Mouse (Mus musculus): Measurements from ENCODE around the gene Faah.

The Faah gene

DNA sequence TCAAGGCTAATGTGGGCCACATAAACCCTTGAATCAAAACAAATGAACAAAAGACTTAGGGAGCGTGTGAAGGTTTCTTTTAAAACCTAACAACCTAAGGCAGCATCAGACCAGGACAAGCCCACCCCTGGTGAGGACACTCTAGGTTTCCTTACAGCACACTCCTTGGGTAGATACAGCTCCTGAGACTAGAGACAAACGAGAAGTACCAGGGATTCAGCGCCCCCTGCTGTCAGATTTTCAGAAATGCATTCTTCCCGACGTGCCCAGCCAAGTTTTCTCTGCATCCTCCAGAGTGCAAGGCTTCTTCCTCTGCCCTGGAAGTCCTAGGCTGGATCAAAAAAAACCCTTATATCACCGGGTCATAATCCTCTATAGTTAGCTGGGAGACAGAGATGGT, 65.0 kb downstream of the Faah start:
- peak; percentile 53 to 65 for DNase-seq (ENCODE audit: low spot score in 2 of 2)

DNA sequence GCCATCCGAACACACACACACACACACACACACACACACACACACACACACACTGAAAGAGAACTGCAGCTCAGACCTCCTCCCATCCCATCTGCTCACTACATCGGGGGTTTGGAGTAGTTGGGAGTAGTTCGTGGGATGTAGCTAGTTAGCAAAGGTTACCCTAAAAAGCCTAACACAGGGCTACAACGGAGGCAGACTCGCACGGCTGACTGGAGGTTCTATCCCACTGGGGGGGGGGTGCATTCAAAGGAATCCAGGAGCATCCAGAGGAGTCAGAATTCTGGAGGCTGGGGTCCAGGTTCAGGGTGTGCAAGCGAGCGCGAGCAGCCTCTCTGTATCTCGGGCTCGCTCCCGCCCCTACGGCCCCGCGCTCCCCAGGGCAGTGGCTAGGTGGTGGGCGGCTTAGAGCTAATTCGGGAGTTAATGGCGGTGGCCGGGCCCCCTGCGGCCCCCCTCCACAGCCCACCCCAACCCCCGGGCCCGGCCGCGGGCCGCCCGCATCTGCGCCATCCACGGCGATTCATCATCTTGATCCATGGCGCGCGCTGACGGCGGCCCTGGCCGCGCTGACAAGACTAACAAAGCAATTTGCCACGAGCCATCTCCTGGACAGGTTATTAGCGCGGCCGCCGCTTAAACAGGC, 73.9 kb downstream of the Faah start:
- no peak for DNase-seq (ENCODE audit: low spot score in 2 of 2)

DNA sequence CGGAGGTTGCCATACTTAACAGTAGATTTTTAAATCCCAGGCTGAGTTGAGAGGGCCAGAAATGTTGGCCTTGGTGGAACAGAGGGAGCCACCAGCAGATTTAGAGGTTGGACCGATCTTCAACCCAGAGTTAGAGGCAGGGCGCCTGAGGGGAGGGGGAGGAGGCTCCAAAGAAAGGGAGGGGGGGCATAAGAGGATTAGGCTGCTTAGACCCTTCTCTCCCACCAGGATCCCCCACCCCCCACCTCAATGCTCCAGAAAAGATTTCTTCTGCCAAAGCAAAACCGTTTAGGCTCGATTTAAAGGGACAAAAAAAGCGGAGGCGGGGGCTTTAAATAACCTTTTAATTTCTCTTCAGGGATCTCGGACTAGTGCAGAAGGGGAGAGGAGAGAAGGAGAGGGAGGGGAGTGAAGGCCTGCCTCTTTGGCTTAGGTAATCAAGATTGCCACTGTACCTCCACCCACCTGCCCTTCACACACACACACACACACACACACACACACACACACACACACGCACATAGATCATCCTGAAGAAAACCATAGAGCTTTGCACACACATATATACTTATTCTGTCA, 76.4 kb downstream of the Faah start:
- no peak for DNase-seq (ENCODE audit: low spot score in 2 of 2)

DNA sequence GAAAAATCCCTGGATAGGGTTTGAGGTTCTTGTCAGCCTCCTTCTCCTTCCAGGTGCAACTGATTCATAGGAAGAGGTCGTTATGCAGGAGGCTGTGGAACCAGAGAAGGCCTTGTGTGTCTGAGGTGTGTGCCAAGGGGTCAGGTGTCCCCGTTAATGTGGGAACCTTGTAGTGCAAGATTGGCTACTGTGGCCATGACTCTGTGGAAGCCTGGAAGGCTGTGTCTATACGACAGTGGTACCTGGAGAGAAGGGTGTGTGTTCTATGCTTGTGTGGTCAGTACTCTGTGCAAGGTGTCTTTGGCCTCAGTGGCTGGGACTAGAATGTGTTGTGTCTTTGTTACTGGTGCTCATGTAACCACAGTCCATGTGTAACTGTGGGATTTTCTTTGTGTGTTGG, 77.0 kb downstream of the Faah start:
- no peak for DNase-seq (ENCODE audit: low spot score in 2 of 2)

DNA sequence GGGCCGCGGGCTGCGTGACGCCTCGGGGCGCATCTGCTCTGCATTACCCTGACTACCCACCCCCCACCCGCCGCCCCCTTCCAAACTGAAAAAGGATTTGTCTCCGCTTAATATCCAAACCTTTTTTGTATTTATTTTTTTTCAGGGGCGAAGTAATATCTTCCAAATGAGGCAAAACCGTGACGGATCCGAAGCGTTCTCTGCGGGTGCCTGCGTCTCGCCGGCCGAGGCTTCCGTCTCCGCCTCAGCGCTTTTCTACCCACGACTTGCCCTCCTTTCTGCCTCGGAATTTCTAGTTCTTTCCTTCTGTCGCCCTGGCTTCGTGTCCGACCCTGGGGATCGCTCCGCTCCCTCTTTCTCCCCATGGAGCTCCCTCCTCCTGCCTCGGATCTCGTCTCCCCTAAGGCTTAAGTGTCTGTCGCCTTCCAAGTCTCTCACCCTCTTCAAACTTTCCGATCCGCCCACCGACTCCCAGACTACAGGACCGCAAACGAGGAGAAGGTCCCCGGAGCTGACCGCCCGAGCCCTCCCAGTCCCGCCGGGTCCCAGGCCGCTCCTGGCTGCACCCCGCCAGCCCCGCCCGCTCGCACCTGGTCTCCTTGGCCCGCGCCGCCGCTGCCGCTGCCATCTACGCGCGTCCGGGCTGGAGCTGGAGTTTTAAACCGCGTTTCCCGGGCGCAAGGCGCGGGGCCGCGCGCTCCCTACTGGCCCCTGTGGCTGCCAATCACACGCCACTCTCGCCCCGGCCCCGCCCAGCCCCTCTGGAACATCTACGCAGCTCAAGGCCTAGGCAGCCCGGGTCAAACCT, 78.2 kb downstream of the Faah start, which contains the start of gene Dmbx1:
Gene Dmbx1, minus strand, starts transcription at position 632 of the 808 bp plus-strand sequence.
- DNase-seq (ENCODE audit: low spot score in 2 of 2), result no peak

DNA sequence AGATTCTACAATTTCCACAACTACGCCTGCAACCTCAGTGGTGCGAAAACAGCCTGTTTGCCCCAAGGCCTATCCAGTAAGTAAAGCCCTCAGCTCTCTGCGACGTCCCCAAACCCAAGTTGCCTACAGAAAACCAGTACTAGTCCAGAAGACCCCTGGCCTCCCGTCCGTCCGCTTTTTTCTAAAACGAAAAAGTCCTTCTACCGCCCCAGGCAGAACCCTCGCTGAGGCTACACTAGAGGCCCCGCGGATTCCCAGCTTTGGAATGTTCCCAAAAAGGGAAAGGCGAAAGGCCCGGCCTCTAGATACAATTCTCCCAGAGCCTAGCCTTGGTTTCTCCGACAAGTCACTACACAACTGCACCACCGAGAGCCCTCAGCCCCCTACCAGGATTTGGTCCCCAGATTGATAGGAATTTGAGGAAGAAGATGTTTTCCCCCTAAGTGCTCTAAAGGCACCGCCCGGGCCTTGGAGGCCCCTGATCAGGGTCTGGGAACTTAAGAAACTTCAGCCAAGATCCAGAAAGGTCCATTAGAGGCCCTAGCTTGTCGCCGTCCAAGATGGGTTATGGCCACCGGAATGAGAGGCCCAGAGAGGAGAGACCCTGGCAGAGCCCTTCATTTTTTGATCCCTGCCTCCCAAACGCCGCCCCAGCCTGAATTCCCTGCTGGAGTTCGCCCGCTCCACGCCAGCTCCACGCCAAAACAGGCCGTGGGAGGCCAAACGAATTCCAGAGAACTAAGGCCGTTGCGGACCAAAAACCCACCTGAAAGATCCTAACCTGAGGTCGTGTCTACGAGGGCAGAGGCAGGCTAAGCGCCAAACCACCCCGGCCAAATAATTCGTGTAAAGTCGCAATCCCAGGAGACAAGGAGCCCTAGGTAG, 79.2 kb downstream of the Faah start:
- peak; percentile 38 to 39 for DNase-seq (ENCODE audit: low spot score in 2 of 2)

DNA sequence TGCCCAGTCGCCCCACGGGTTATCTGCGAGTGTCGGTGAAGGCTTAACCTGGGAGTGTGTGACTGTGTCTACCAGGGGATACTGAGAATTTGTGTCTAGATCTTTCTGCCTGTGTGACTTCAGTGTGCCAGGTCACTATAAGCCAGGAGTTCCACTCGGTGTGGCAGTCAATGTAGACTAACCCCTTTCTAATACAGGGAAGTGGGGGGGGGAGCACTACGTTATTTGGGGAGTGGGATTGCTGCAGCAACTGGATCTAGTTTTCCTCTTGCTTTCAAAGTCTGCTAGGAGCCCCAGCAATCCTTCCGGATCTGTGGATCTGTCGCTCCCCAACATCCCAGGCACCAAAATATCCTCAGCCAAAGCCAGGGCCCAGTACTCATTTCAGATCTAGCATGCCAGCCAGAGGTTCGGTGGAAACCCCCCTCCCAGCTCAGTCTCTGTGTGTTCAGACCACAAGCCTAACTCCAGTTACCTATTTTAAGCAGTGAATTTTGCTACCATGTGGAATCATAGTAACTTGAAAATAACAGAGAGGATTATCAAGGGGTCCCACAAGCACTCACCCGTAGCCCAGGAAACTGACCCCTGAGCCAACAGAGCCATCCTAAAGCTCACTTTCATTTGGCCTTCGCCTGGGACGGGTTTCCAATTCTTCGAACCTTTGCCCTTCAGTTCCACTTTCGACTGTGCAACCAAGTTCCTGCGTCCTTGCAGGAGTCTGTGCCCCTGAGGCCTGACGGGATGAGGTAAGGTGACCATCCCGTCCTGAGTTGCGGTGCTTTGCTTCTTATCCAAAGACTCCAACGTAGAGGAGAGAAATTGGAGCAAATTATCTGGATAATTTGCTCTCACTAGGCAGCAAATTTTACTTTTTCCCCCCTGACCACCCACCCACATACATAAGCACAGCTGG, 80.4 kb downstream of the Faah start:
- no peak for DNase-seq (ENCODE audit: low spot score in 2 of 2)

DNA sequence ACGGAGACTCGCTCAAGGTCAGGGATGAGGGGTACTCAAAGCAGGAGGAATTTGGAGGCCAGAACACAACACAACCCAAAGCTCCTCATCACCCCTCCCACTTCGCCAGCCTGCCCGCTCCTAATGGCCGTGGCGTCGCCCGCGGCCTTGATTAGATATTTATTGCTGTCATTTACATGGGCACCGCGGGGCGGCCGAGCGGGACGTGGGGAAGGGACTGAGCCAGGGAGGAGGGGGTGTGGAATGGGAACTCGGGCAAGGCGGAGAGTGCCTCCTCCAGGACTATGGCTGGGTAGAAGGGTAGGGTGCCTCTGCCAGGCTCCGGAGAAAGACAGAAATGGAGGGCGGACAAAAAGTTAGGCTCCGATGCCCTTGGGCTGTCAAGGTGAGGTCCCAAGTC, 81.1 kb downstream of the Faah start:
- no peak for DNase-seq (ENCODE audit: low spot score in 2 of 2)

DNA sequence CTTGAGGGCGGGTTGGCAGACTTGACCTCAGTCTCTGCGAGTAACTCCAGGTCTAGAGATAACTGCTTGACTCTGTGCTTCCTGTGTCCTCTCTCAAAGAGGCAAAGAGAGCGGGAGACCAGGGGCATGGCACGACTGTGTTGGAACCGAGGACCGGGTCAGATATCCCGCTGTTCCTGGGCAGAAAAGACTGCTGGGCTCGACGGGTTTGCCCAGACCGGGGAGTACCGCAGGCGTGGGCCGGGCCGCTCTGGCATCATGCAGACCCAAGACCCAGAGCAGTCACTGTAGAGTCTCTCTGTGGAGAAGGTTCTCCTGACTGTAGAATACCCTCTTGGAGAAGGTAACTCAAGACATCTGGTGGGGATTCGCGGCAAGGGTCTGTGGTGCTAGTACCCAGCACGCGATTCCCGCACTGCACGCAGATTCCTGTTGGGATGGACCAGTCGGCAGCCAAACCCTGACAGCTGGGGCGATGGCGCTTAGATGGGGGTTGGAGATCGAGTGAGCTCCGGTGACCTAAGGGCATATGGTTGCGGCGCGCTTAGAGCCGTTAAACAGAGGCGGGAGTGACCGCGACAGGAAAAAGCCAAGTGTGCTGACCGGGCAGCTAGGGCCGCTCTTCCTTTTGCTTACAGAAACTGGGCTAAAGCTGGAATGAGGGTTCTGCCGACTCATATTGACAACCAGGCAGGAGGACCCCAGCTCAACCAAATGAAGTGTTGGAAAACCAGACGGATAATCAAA, 81.7 kb downstream of the Faah start:
- no peak for DNase-seq (ENCODE audit: low spot score in 2 of 2)

DNA sequence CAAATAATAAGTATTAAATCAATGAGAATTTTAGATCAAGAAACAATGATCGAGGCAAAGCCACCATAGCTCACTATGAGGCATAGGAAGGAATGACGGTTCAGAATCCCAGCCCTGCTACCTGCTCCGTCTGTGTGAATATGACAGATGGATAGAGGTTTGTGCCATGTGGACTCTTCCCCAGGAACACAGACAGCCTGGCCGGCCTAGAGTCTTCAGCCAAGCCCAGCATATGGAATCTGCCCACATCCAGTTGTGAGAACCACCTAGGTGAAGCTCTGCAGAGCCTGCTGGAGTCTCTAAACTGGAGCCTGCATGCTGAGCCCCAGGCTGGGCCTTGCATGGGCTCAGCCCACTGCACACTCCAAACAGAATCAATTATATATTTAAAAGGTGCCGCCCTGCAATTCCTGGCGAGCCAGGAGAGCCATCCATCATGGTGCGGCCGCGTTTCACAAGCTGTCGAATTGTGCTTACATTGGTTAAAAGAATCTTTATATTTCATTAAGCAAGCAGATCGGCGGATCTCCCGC, 86.1 kb downstream of the Faah start:
- no peak for DNase-seq (ENCODE audit: low spot score in 2 of 2)

DNA sequence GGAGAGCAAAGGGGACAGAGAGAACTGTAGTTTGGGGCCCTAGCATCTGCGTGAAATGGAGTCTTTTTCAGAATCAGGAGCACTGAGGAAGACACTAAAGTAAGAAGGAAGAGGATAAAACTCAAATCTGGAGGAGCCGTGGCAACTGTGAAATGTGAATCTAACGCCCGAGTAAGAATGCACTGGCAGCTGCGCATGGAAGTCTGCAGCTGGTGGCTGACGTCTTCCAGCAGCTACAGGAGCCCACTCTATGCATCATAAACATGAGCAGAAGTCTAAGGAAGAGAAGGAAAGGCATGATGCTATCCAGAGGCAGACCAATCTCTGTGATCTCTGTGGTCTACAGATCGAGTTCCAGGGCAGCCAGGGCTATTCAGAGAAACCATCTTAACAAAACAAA, 90.1 kb downstream of the Faah start:
- DNase-seq (ENCODE audit: low spot score in 2 of 2), result no peak

DNA sequence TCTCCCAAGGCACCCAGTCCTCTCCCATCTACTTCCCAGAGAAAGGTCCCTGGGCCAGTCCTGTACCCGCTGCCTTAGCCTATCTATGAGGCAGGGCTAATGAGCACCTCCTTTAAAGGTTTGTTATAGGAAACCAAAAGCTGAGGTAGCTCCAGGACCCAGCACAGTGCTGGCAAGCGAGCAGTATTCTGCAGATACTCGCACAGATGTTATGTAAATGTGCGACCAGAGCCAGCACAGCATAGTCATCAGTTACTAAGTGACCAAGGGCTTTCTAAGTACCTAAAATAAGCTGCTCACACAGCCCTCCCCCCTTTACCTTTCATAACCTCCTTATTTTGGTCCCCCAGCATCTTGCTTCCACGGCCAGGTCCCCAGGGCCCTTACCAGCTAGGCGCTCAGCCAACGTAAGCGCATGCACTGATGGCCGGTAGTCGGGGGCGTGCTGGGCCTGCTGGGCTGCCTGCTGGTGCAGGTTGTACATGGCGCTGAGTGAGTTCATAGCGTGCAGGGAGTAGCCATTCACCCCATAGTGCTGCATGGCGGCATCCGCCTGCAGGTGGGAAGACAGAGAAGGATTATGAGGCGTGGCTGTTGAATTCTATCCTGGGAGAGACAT, 94.4 kb downstream of the Faah start:
- no peak for DNase-seq (ENCODE audit: low spot score in 2 of 2)

DNA sequence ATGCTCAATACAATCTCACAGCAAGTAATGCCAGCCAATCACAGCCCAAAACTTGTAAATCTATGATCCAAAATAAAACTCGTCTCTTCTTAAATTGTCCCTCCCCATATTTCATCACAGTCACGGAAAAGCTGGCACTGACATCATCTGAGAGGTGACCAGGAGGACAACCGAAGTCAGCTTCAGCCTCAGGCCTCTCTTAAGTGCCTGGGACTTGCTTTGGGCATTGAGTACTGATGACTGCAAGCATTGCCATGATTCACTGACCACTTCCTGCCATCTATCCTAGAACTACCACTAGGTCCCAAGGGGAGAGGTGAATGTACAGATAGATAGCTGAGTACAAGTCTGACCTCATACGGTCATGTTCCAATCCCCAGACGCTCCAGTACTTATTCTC, 95.0 kb downstream of the Faah start:
- no peak for DNase-seq (ENCODE audit: low spot score in 2 of 2)

DNA sequence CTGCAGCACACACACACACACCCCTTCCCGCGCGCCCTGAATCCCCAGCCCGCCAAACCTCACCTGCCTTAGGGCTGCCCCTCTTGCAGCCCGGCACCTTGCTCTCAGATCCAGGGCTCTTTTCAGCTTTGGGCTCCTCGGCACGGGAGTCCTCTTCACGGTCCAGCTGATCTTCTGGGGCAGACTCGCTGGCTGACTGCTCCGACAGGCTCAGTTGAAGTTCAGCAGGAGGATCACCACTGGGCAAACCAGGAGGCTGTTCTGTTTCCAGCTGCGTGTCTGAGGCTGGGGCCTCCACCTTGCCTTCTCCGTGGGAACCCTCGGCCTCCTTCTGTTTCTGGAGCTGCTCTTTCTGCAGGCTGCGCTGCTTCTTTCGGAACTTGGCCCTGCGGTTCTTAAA, 97.8 kb downstream of the Faah start:
- DNase-seq (ENCODE audit: low spot score in 2 of 2), result no peak
